Mouse (Mus musculus): ENCODE measurements around the gene Retreg1. TPM values are rescaled to one million over a fixed set of nuclear protein-coding genes. Genes with fewer than 3 reads are reported as not detected.

Retreg1 gene
- polyA plus RNA-seq, 2 experiments = 0.75 to 1.6 TPM

- Histone ChIP-seq H3K9me3 (ENCODE audit: control insufficient read depth, low read length) (no peaks in the 10 kb centered on the region), H3K4me2 (ENCODE audit: low read depth) (no peak overlapping the region), H3K9ac (replicated peaks) (no peak overlapping the region), H3K27ac (no peak overlapping the region), H3K27me3 (ENCODE audit: control insufficient read depth, insufficient read depth, low read length) (no peaks in the 10 kb centered on the region), H3K4me1 (replicated peaks; ENCODE audit: control insufficient read depth in 2 of 2, insufficient read depth in 2 of 2, low read length in 1 of 2) (peaks cover 0 to 3% of the 10 kb centered on the region in 2 experiments; a peak in 2 of 4 replicates), H3K4me3 (ENCODE audit: insufficient read depth in 1 of 2, low read depth in 2 of 2, low read length in 2 of 2) (no peak overlapping the region), H3K36me3 (replicated peaks; ENCODE audit: control insufficient read depth, insufficient read depth, low read depth) (no peaks in the 10 kb centered on the region)
- no peak for ATAC-seq (ENCODE audit: insufficient read depth)
- no peak for TF ChIP-seq EP300 (IDR thresholded peaks at IDR 0.05; ENCODE audit: low read depth)
- no peak for TF ChIP-seq CTCF (IDR thresholded peaks at IDR 0.05; ENCODE audit: low read depth)
- WGBS (ENCODE audit: insufficient replicate concordance) = 59% methylated on average over 8 of the region's 8 CpGs
- DNase-seq (ENCODE audit: low read depth in 3 of 3, low spot score in 3 of 3) = no peak
Observed at GRCm38 (mm10) chr15:25826531-25826961, 16.4 kb upstream of the Retreg1 start.

- Histone ChIP-seq H3K27ac (no peak overlapping the region), H3K4me3 (ENCODE audit: insufficient read depth in 1 of 2, low read depth in 2 of 2, low read length in 2 of 2) (no peak overlapping the region), H3K4me2 (ENCODE audit: low read depth) (no peak overlapping the region), H3K9ac (replicated peaks) (no peak overlapping the region), H3K9me3 (ENCODE audit: control insufficient read depth, low read length) (no peaks in the 10 kb centered on the region), H3K27me3 (ENCODE audit: control insufficient read depth, insufficient read depth, low read length) (no peaks in the 10 kb centered on the region), H3K36me3 (replicated peaks; ENCODE audit: control insufficient read depth, insufficient read depth, low read depth) (no peaks in the 10 kb centered on the region), H3K4me1 (replicated peaks; ENCODE audit: control insufficient read depth in 2 of 2, insufficient read depth in 2 of 2, low read length in 1 of 2) (peaks cover 0 to 3% of the 10 kb centered on the region in 2 experiments; a peak in 2 of 4 replicates)
- no peak for ATAC-seq (ENCODE audit: insufficient read depth)
- 18% methylated on average over 10 of the region's 10 CpGs for WGBS (ENCODE audit: insufficient replicate concordance)
- TF ChIP-seq CTCF (IDR thresholded peaks at IDR 0.05; ENCODE audit: low read depth) (no peak), EP300 (IDR thresholded peaks at IDR 0.05; ENCODE audit: low read depth) (no peak)
- peak in 2 of 3 experiments; percentile 16 to 24 for DNase-seq (ENCODE audit: low read depth in 3 of 3, low spot score in 3 of 3)
Observed at GRCm38 (mm10) chr15:25828464-25828863, 14.5 kb upstream of the Retreg1 start.

GRCm38 (mm10) chr15:25830426-25830825 lies 12.6 kb upstream of the Retreg1 start:
- Histone ChIP-seq H3K27ac (no peak overlapping the region), H3K27me3 (ENCODE audit: control insufficient read depth, insufficient read depth, low read length) (no peaks in the 10 kb centered on the region), H3K4me3 (ENCODE audit: insufficient read depth in 1 of 2, low read depth in 2 of 2, low read length in 2 of 2) (no peak overlapping the region), H3K9ac (replicated peaks) (no peak overlapping the region), H3K36me3 (replicated peaks; ENCODE audit: control insufficient read depth, insufficient read depth, low read depth) (no peaks in the 10 kb centered on the region), H3K9me3 (ENCODE audit: control insufficient read depth, low read length) (no peaks in the 10 kb centered on the region), H3K4me1 (replicated peaks; ENCODE audit: control insufficient read depth in 2 of 2, insufficient read depth in 2 of 2, low read length in 1 of 2) (peaks cover 0 to 3% of the 10 kb centered on the region in 2 experiments; a peak in 2 of 4 replicates), H3K4me2 (ENCODE audit: low read depth) (no peak overlapping the region)
- peak in 1 of 3 experiments; percentile 28 for DNase-seq (ENCODE audit: low read depth in 3 of 3, low spot score in 3 of 3)
- no peak for ATAC-seq (ENCODE audit: insufficient read depth)
- TF ChIP-seq EP300 (IDR thresholded peaks at IDR 0.05; ENCODE audit: low read depth) (no peak), CTCF (IDR thresholded peaks at IDR 0.05; ENCODE audit: low read depth) (no peak)
- WGBS (ENCODE audit: insufficient replicate concordance) = 29% methylated on average over 2 of the region's 2 CpGs

GRCm38 (mm10) chr15:25834282-25834681 lies 8.7 kb upstream of the Retreg1 start:
- H3K27ac ChIP-seq = no peak overlapping the region
- no peak overlapping the region for H3K4me3 ChIP-seq (ENCODE audit: insufficient read depth in 1 of 2, low read depth in 2 of 2, low read length in 2 of 2)
- WGBS (ENCODE audit: insufficient replicate concordance) = 59% methylated on average over 2 of the region's 2 CpGs

GRCm38 (mm10) chr15:25834920-25835674 lies 7.9 kb upstream of the Retreg1 start:
- Histone ChIP-seq H3K27ac (no peak overlapping the region), H3K4me2 (ENCODE audit: low read depth) (no peak overlapping the region), H3K27me3 (ENCODE audit: control insufficient read depth, insufficient read depth, low read length) (no peaks in the 10 kb centered on the region), H3K9ac (replicated peaks) (no peak overlapping the region), H3K4me1 (replicated peaks; ENCODE audit: control insufficient read depth in 2 of 2, insufficient read depth in 2 of 2, low read length in 1 of 2) (peaks cover 0 to 3% of the 10 kb centered on the region in 2 experiments; a peak in 1 of 4 replicates), H3K9me3 (ENCODE audit: control insufficient read depth, low read length) (no peaks in the 10 kb centered on the region), H3K4me3 (ENCODE audit: insufficient read depth in 1 of 2, low read depth in 2 of 2, low read length in 2 of 2) (no peak overlapping the region), H3K36me3 (replicated peaks; ENCODE audit: control insufficient read depth, insufficient read depth, low read depth) (no peaks in the 10 kb centered on the region)
- ATAC-seq (ENCODE audit: insufficient read depth) (no peak), DNase-seq (ENCODE audit: low read depth in 3 of 3, low spot score in 3 of 3) (no peak)
- WGBS (ENCODE audit: insufficient replicate concordance) = 67% methylated on average over 17 of the region's 17 CpGs
- no peak for TF ChIP-seq CTCF (IDR thresholded peaks at IDR 0.05; ENCODE audit: low read depth)
- no peak for TF ChIP-seq EP300 (IDR thresholded peaks at IDR 0.05; ENCODE audit: low read depth)

More at GRCm38 (mm10) chr15:25834282-25834681, 8.7 kb upstream of the Retreg1 start:
- DNase-seq (ENCODE audit: low read depth in 3 of 3, low spot score in 3 of 3) (no peak), ATAC-seq (ENCODE audit: insufficient read depth) (no peak)
- Histone ChIP-seq H3K4me1 (replicated peaks; ENCODE audit: control insufficient read depth in 2 of 2, insufficient read depth in 2 of 2, low read length in 1 of 2) (peaks cover 0 to 3% of the 10 kb centered on the region in 2 experiments; a peak in 1 of 4 replicates), H3K9ac (replicated peaks) (no peak overlapping the region), H3K36me3 (replicated peaks; ENCODE audit: control insufficient read depth, insufficient read depth, low read depth) (no peaks in the 10 kb centered on the region), H3K4me2 (ENCODE audit: low read depth) (no peak overlapping the region), H3K9me3 (ENCODE audit: control insufficient read depth, low read length) (no peaks in the 10 kb centered on the region), H3K27me3 (ENCODE audit: control insufficient read depth, insufficient read depth, low read length) (no peaks in the 10 kb centered on the region)
- TF ChIP-seq CTCF (IDR thresholded peaks at IDR 0.05; ENCODE audit: low read depth) = no peak
- no peak for TF ChIP-seq EP300 (IDR thresholded peaks at IDR 0.05; ENCODE audit: low read depth)

Measured in liver, embryonic 14.5 days (tissue).